Mouse (Mus musculus): ENCODE results near the gene Invs.

DNA sequence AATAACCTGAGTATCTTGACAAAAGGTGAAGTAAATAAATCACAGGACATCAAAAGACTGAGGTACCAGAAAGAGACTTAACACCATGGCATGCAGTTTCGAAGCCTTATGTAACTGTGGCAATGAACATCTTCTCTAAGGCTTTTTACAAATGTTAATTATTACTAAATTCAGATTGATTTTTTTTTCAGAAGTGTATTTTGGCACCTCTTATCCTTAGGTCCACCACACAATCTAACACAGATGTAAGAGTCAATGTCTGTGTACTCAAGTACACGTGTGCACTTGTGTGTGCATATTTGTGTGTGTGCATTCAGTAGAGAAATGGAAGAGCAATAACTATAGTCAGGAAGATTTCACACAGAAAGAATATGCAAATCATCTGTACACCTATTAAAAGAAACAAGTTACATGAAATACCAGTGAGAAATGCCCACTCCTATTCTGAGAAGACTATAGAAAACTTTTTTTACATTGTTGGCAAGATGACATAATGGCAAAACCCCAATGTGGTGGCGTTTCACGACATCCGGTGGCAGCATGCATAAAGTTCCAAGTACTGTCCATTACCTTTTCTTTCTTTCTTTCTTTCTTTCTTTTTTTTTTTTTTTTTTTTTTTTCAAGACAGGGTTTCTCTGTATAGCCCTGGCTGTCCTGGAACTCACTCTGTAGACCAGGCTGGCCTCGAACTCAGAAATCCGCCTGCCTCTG lies 6.3 kb upstream of the Invs start:
- TF ChIP-seq CTCF (conservative IDR thresholded peaks at IDR 0.05; ENCODE audit: low read length) (no peak), POU5F1 (IDR thresholded peaks at IDR 0.05; ENCODE audit: borderline replicate concordance, low read length) (no peak), NANOG (IDR thresholded peaks at IDR 0.05; ENCODE audit: borderline replicate concordance, low read length) (no peak)
